In the genomic region with DNA sequence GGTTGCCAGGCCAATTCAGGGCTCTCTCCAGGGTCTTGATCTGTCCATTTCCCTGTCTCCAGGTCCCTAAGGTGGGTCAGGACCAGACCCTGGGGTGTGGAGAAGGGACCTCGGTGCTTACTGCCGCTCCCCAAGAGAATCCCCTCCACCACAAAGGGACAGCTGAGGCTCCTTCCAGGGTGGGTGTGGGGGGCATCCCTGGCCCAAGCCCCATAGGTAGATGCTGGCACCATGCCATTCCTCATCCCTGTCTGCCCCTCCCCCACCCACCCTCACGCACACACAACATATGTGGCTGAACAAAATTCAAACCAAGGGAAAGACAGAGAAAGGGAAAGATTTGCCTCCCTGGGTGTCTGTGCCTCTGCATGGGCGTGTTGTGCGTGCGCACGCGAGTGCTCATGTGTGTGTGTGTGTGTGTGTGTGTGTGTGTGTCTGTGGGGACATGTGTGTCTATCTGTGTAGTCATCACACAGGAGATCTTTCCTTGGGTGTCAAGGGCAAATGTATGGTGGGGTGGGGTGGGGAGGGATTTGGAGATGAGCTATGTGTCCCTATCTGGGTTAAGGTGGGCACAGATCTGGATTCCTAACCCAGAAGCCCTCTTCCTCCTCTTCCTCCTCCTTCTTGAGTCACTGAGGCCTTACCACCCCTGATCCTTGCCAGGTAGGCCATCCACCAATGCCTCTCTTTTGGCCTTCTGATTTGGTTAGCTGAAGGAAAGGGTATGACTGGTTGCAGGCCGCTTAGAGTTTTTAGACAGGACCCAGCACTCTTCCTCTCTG, we compare ENCODE assay signal across 18 mouse cellular contexts. TPM values are rescaled to one million over a fixed set of nuclear protein-coding genes. Genes with fewer than 3 reads are reported as not detected.
DNase-seq lines count a peak whose midpoint lies in the region; ATAC-seq and TF ChIP-seq lines count a peak whose summit lies in the region.
"Had no signal": no experiment of that assay in that cellular context is flagged by ENCODE, and none has a peak within 500 bp of the region (broad histone marks: within the 10 kb centered on the region; RNA-seq: fewer than 3 reads in every experiment).

No protein-coding gene starts in this region.

- peak; percentile 20 for DNase-seq in midbrain, embryonic 10.5 days (ENCODE audit: low spot score)
- DNase-seq in midbrain, postnatal 0 days (ENCODE audit: low spot score), result no peak
- peak; percentile 15 for DNase-seq in forebrain, embryonic 10.5 days (ENCODE audit: extremely low spot score, low spot score)
- no peak for DNase-seq in hindbrain, postnatal 0 days (ENCODE audit: low spot score)
- DNase-seq in frontal cortex, postnatal 36 days (ENCODE audit: low spot score in 2 of 2), result no peak
- DNase-seq: embryo, embryonic 11 days; liver; lung, embryonic 14.5 days had no signal

- ATAC-seq in midbrain, postnatal 0 days (ENCODE audit: low FRiP score), result no peak
- ATAC-seq in hindbrain, postnatal 0 days, result 0 out of 2 replicates have a peak, but pooled peaks have one; percentile 16
- peak; percentile 16; the same call in 1 of the 2 replicates for ATAC-seq in neural tube, embryonic 15.5 days (ENCODE audit: low FRiP score)
- ATAC-seq in heart, embryonic 11.5 days (replicated peaks; ENCODE audit: insufficient number of reproducible peaks, low FRiP score, low TSS enrichment), result no peak
- ATAC-seq: CD4-positive, CD25-positive, alpha-beta regulatory T cell, adult 4 months; inflammation-experienced regulatory T-cells, adult 6 months had no signal

- H3K27ac ChIP-seq in midbrain, embryonic 10.5 days (replicated peaks), result no peak overlapping the region
- no peak overlapping the region for H3K27ac ChIP-seq in midbrain, postnatal 0 days (ENCODE audit: low read depth, low read length)
- H3K27ac ChIP-seq in forebrain, embryonic 10.5 days, result 0 out of 2 replicates have a peak overlapping the region, but pooled peaks have one; percentile 11
- H3K27ac ChIP-seq in hindbrain, postnatal 0 days, result peak overlapping the region; percentile 89
- peak overlapping the region; percentile 76 for H3K27ac ChIP-seq in neural tube, embryonic 15.5 days (replicated peaks)
- no peak overlapping the region for H3K27ac ChIP-seq in heart, embryonic 11.5 days (ENCODE audit: low read depth, low read length)
- H3K27ac ChIP-seq: heart, embryonic 13.5 days had no signal

- H3K4me3 ChIP-seq in midbrain, embryonic 10.5 days, result no peak overlapping the region
- no peak overlapping the region for H3K4me3 ChIP-seq in midbrain, postnatal 0 days (ENCODE audit: low read depth, low read length)
- no peak overlapping the region for H3K4me3 ChIP-seq in forebrain, embryonic 10.5 days
- no peak overlapping the region for H3K4me3 ChIP-seq in hindbrain, postnatal 0 days (ENCODE audit: low read length)
- H3K4me3 ChIP-seq in neural tube, embryonic 15.5 days (replicated peaks), result 0 out of 2 replicates have a peak overlapping the region, but pooled peaks have one; percentile 43
- H3K4me3 ChIP-seq in heart, embryonic 11.5 days (ENCODE audit: low read depth, low read length), result no peak overlapping the region
- H3K4me3 ChIP-seq: heart, embryonic 13.5 days had no signal

- WGBS in midbrain, embryonic 10.5 days, result 30% methylated on average over 9 of the region's 9 CpGs
- 47% methylated on average over 8 of the region's 9 CpGs for WGBS in midbrain, postnatal 0 days
- 33% methylated on average over 9 of the region's 9 CpGs for whole genome bisulfite sequencing in forebrain, embryonic 10.5 days
- 23% methylated on average over 9 of the region's 9 CpGs for WGBS in hindbrain, postnatal 0 days
- WGBS in neural tube, embryonic 15.5 days, result 32% methylated on average over 9 of the region's 9 CpGs
- WGBS in heart, embryonic 11.5 days (ENCODE audit: insufficient replicate concordance), result 34% methylated on average over 9 of the region's 9 CpGs

- H3K27me3 ChIP-seq in midbrain, embryonic 10.5 days (ENCODE audit: low read depth, poor library complexity, severe bottlenecking), result peaks cover 100% of the 10 kb centered on the region
- H3K27me3 ChIP-seq in midbrain, postnatal 0 days (ENCODE audit: insufficient read depth, low read length), result peaks cover 79% of the 10 kb centered on the region
- peaks cover 100% of the 10 kb centered on the region for H3K27me3 ChIP-seq in forebrain, embryonic 10.5 days (ENCODE audit: poor library complexity, severe bottlenecking)
- H3K27me3 ChIP-seq in hindbrain, postnatal 0 days (ENCODE audit: insufficient read depth, low read length), result peaks cover 35% of the 10 kb centered on the region
- peaks cover 94% of the 10 kb centered on the region for H3K27me3 ChIP-seq in neural tube, embryonic 15.5 days (replicated peaks)
- peaks cover 97% of the 10 kb centered on the region for H3K27me3 ChIP-seq in heart, embryonic 11.5 days (ENCODE audit: control insufficient read depth, insufficient read depth, low read length)

- H3K4me1 ChIP-seq in midbrain, embryonic 10.5 days, result peaks cover 49% of the 10 kb centered on the region
- H3K4me1 ChIP-seq in midbrain, postnatal 0 days (ENCODE audit: insufficient read depth, low read length), result no peaks in the 10 kb centered on the region; the same call in 1 of the 2 replicates
- peaks cover 38% of the 10 kb centered on the region for H3K4me1 ChIP-seq in forebrain, embryonic 10.5 days
- H3K4me1 ChIP-seq in hindbrain, postnatal 0 days (ENCODE audit: insufficient read depth, low read length), result peaks cover 12% of the 10 kb centered on the region
- peaks cover 45% of the 10 kb centered on the region for H3K4me1 ChIP-seq in neural tube, embryonic 15.5 days
- H3K4me1 ChIP-seq in heart, embryonic 11.5 days (ENCODE audit: control insufficient read depth, insufficient read depth, low read length), result peaks cover 29% of the 10 kb centered on the region

- no peak overlapping the region for H3K9ac ChIP-seq in midbrain, postnatal 0 days (replicated peaks; ENCODE audit: low read length, poor library complexity, severe bottlenecking)
- no peak overlapping the region for H3K9ac ChIP-seq in hindbrain, postnatal 0 days (replicated peaks; ENCODE audit: low read length)
- H3K9ac ChIP-seq in neural tube, embryonic 15.5 days (replicated peaks), result no peak overlapping the region
- H3K9ac ChIP-seq in heart, embryonic 11.5 days (ENCODE audit: low read depth, low read length), result no peak overlapping the region
- H3K9ac ChIP-seq: heart, embryonic 13.5 days; lung, embryonic 14.5 days had no signal

- no peaks in the 10 kb centered on the region for H3K9me3 ChIP-seq in midbrain, embryonic 10.5 days (replicated peaks)
- no peaks in the 10 kb centered on the region for H3K9me3 ChIP-seq in midbrain, postnatal 0 days (ENCODE audit: low read length)
- no peaks in the 10 kb centered on the region for H3K9me3 ChIP-seq in forebrain, embryonic 10.5 days
- H3K9me3 ChIP-seq in hindbrain, postnatal 0 days (ENCODE audit: low read length), result no peaks in the 10 kb centered on the region
- no peaks in the 10 kb centered on the region for H3K9me3 ChIP-seq in neural tube, embryonic 15.5 days (replicated peaks)
- H3K9me3 ChIP-seq in heart, embryonic 11.5 days (replicated peaks; ENCODE audit: control insufficient read depth, low read length), result no peaks in the 10 kb centered on the region
- H3K9me3 ChIP-seq: heart, embryonic 13.5 days had no signal

- H3K36me3 ChIP-seq in midbrain, embryonic 10.5 days, result no peaks in the 10 kb centered on the region
- no peaks in the 10 kb centered on the region for H3K36me3 ChIP-seq in midbrain, postnatal 0 days (ENCODE audit: insufficient read depth, low read length)
- no peaks in the 10 kb centered on the region for H3K36me3 ChIP-seq in forebrain, embryonic 10.5 days (replicated peaks)
- no peaks in the 10 kb centered on the region for H3K36me3 ChIP-seq in hindbrain, postnatal 0 days (ENCODE audit: insufficient read depth, low read length)
- H3K36me3 ChIP-seq in neural tube, embryonic 15.5 days, result no peaks in the 10 kb centered on the region
- no peaks in the 10 kb centered on the region for H3K36me3 ChIP-seq in heart, embryonic 11.5 days (ENCODE audit: control insufficient read depth, insufficient read depth, low read length)
- H3K36me3 ChIP-seq: heart, embryonic 13.5 days had no signal

- no peak for TF ChIP-seq CTCF in midbrain, postnatal 0 days (IDR thresholded peaks at IDR 0.05)
- TF ChIP-seq CTCF in hindbrain, postnatal 0 days (IDR thresholded peaks at IDR 0.05; ENCODE audit: low read depth), result no peak

- no peak overlapping the region for H3K4me2 ChIP-seq in midbrain, postnatal 0 days (ENCODE audit: low read depth, low read length, poor library complexity, severe bottlenecking)
- peak overlapping the region; percentile 58 for H3K4me2 ChIP-seq in hindbrain, postnatal 0 days (ENCODE audit: low read depth, low read length)
- H3K4me2 ChIP-seq in neural tube, embryonic 15.5 days, result peak overlapping the region; percentile 47
- H3K4me2 ChIP-seq in heart, embryonic 11.5 days, result no peak overlapping the region
- H3K4me2 ChIP-seq: heart, embryonic 13.5 days; lung, embryonic 14.5 days had no signal

RNA-seq across cellular contexts. Expression of a gene that starts 0.7 kb away (rescaled TPM):
- polyA plus RNA-seq in midbrain, embryonic 10.5 days (2016; fragmentation: Nextera tagmentation; extraction: Ambion mirVana), result 0.05 and 0.09 TPM in 2 replicates
- 11.6 and 24.4 TPM in 2 replicates for total RNA-seq in midbrain, postnatal 0 days (2014; rRNA removed)
- polyA plus RNA-seq in midbrain, postnatal 0 days (2015; fragmentation: Nextera tagmentation; extraction: Ambion mirVana), result 2.1 and 3.3 TPM in 2 replicates
- polyA plus RNA-seq in forebrain, embryonic 10.5 days (2016; fragmentation: Nextera tagmentation; extraction: Ambion mirVana), result 0.14 TPM in 1 of 2 replicates, not detected in the other
- total RNA-seq in hindbrain, postnatal 0 days (2014; rRNA removed), result 87.0 and 93.2 TPM in 2 replicates
- polyA plus RNA-seq in hindbrain, postnatal 0 days (2015; fragmentation: Nextera tagmentation; extraction: Ambion mirVana), result 30.7 and 34.3 TPM in 2 replicates
- polyA plus RNA-seq in neural tube, embryonic 15.5 days (2015; fragmentation: Nextera tagmentation; extraction: Ambion mirVana), result 13.7 and 16.3 TPM in 2 replicates
- polyA plus RNA-seq in heart, embryonic 11.5 days (2014; fragmentation: Nextera tagmentation; extraction: Ambion mirVana), result 0.07 and 0.13 TPM in 2 replicates
- total RNA-seq: gastrocnemius, adult 8-10 months; megakaryocyte progenitor cell, adult 5-6 weeks had no signal
- polyA plus RNA-seq: CD4-positive, CD25-positive, alpha-beta regulatory T cell, adult 4 months; heart, embryonic 13.5 days; inflammation-experienced regulatory T-cells, adult 6 months; kidney, embryonic 16.5 days; lung, embryonic 14.5 days; stomach, embryonic 16.5 days had no signal

RNA-seq across cellular contexts. Expression of a gene that starts 18.1 kb away (rescaled TPM):
- polyA plus RNA-seq in midbrain, embryonic 10.5 days (2016; fragmentation: Nextera tagmentation; extraction: Ambion mirVana), result 1.0 and 1.6 TPM in 2 replicates
- total RNA-seq in midbrain, postnatal 0 days (2014; rRNA removed), result 1.8 and 5.0 TPM in 2 replicates
- 4.2 and 5.3 TPM in 2 replicates for polyA plus RNA-seq in midbrain, postnatal 0 days (2015; fragmentation: Nextera tagmentation; extraction: Ambion mirVana)
- 0.23 and 0.41 TPM in 2 replicates for polyA plus RNA-seq in forebrain, embryonic 10.5 days (2016; fragmentation: Nextera tagmentation; extraction: Ambion mirVana)
- 1.3 and 3.5 TPM in 2 replicates for total RNA-seq in hindbrain, postnatal 0 days (2014; rRNA removed)
- 18.0 and 19.1 TPM in 2 replicates for polyA plus RNA-seq in hindbrain, postnatal 0 days (2015; fragmentation: Nextera tagmentation; extraction: Ambion mirVana)
- 2.5 and 3.7 TPM in 2 replicates for polyA plus RNA-seq in neural tube, embryonic 15.5 days (2015; fragmentation: Nextera tagmentation; extraction: Ambion mirVana)
- 13.6 and 15.3 TPM in 2 replicates for polyA plus RNA-seq in heart, embryonic 11.5 days (2014; fragmentation: Nextera tagmentation; extraction: Ambion mirVana)
- total RNA-seq: megakaryocyte progenitor cell, adult 5-6 weeks had no signal
- polyA plus RNA-seq: CD4-positive, CD25-positive, alpha-beta regulatory T cell, adult 4 months; inflammation-experienced regulatory T-cells, adult 6 months had no signal

RNA-seq across cellular contexts. Expression of a gene that starts 28.0 kb away (rescaled TPM):
- polyA plus RNA-seq in midbrain, embryonic 10.5 days (2016; fragmentation: Nextera tagmentation; extraction: Ambion mirVana), result 54.5 and 55.6 TPM in 2 replicates
- total RNA-seq in midbrain, postnatal 0 days (2014; rRNA removed), result 31.2 and 56.1 TPM in 2 replicates
- 23.8 and 28.2 TPM in 2 replicates for polyA plus RNA-seq in midbrain, postnatal 0 days (2015; fragmentation: Nextera tagmentation; extraction: Ambion mirVana)
- polyA plus RNA-seq in forebrain, embryonic 10.5 days (2016; fragmentation: Nextera tagmentation; extraction: Ambion mirVana), result 39.8 and 41.0 TPM in 2 replicates
- total RNA-seq in hindbrain, postnatal 0 days (2014; rRNA removed), result 44.0 and 52.4 TPM in 2 replicates
- polyA plus RNA-seq in hindbrain, postnatal 0 days (2015; fragmentation: Nextera tagmentation; extraction: Ambion mirVana), result 28.4 and 31.9 TPM in 2 replicates
- polyA plus RNA-seq in neural tube, embryonic 15.5 days (2015; fragmentation: Nextera tagmentation; extraction: Ambion mirVana), result 31.6 and 37.6 TPM in 2 replicates
- polyA plus RNA-seq in heart, embryonic 11.5 days (2014; fragmentation: Nextera tagmentation; extraction: Ambion mirVana), result 39.6 and 40.6 TPM in 2 replicates

RNA-seq across cellular contexts. Expression of a gene that starts 53.5 kb away (rescaled TPM):
- 0.19 TPM in 1 of 2 replicates, not detected in the other for polyA plus RNA-seq in midbrain, embryonic 10.5 days (2016; fragmentation: Nextera tagmentation; extraction: Ambion mirVana)
- not detected in 2 replicates for total RNA-seq in midbrain, postnatal 0 days (2014; rRNA removed)
- not detected in 2 replicates for polyA plus RNA-seq in midbrain, postnatal 0 days (2015; fragmentation: Nextera tagmentation; extraction: Ambion mirVana)
- 0.15 TPM in 1 of 2 replicates, not detected in the other for polyA plus RNA-seq in forebrain, embryonic 10.5 days (2016; fragmentation: Nextera tagmentation; extraction: Ambion mirVana)
- total RNA-seq in hindbrain, postnatal 0 days (2014; rRNA removed), result 0.26 and 4.4 TPM in 2 replicates
- polyA plus RNA-seq in hindbrain, postnatal 0 days (2015; fragmentation: Nextera tagmentation; extraction: Ambion mirVana), result not detected in 2 replicates
- polyA plus RNA-seq in neural tube, embryonic 15.5 days (2015; fragmentation: Nextera tagmentation; extraction: Ambion mirVana), result 1.4 and 1.7 TPM in 2 replicates
- polyA plus RNA-seq in heart, embryonic 11.5 days (2014; fragmentation: Nextera tagmentation; extraction: Ambion mirVana), result 149 and 151 TPM in 2 replicates
- total RNA-seq: megakaryocyte progenitor cell, adult 5-6 weeks had no signal
- polyA plus RNA-seq: CD4-positive, CD25-positive, alpha-beta regulatory T cell, adult 4 months; inflammation-experienced regulatory T-cells, adult 6 months; lung, embryonic 14.5 days had no signal

RNA-seq across cellular contexts. Expression of a gene that starts 56.1 kb away (rescaled TPM):
- polyA plus RNA-seq in midbrain, embryonic 10.5 days (2016; fragmentation: Nextera tagmentation; extraction: Ambion mirVana), result not detected in 2 replicates
- 1.1 and 4.3 TPM in 2 replicates for total RNA-seq in midbrain, postnatal 0 days (2014; rRNA removed)
- 3.4 and 3.9 TPM in 2 replicates for polyA plus RNA-seq in midbrain, postnatal 0 days (2015; fragmentation: Nextera tagmentation; extraction: Ambion mirVana)
- polyA plus RNA-seq in forebrain, embryonic 10.5 days (2016; fragmentation: Nextera tagmentation; extraction: Ambion mirVana), result not detected in 2 replicates
- 1.2 and 5.4 TPM in 2 replicates for total RNA-seq in hindbrain, postnatal 0 days (2014; rRNA removed)
- 5.4 and 5.5 TPM in 2 replicates for polyA plus RNA-seq in hindbrain, postnatal 0 days (2015; fragmentation: Nextera tagmentation; extraction: Ambion mirVana)
- polyA plus RNA-seq in neural tube, embryonic 15.5 days (2015; fragmentation: Nextera tagmentation; extraction: Ambion mirVana), result 2.2 and 2.9 TPM in 2 replicates
- polyA plus RNA-seq in heart, embryonic 11.5 days (2014; fragmentation: Nextera tagmentation; extraction: Ambion mirVana), result 3.9 and 4.8 TPM in 2 replicates
- total RNA-seq: layer of hippocampus, postnatal 36 days; megakaryocyte progenitor cell, adult 5-6 weeks had no signal
- polyA plus RNA-seq: CD4-positive, CD25-positive, alpha-beta regulatory T cell, adult 4 months; inflammation-experienced regulatory T-cells, adult 6 months; lung, embryonic 14.5 days had no signal

Comparison
In these comparisons a context has a peak if more than half of its experiments do, and no peak if none do; other contexts are left out.
1. DNase-seq: peak in midbrain, embryonic 10.5 days (single experiment) and forebrain, embryonic 10.5 days (single experiment); none in midbrain, postnatal 0 days (single experiment), hindbrain, postnatal 0 days (single experiment) and frontal cortex, postnatal 36 days (0 of 2).
2. H3K27ac ChIP-seq: peak in forebrain, embryonic 10.5 days (single experiment), hindbrain, postnatal 0 days (single experiment) and neural tube, embryonic 15.5 days (single experiment); none in midbrain, embryonic 10.5 days (single experiment), midbrain, postnatal 0 days (single experiment) and heart, embryonic 11.5 days (single experiment).
3. ATAC-seq: peak in hindbrain, postnatal 0 days (single experiment) and neural tube, embryonic 15.5 days (single experiment); none in midbrain, postnatal 0 days (single experiment) and heart, embryonic 11.5 days (single experiment).
4. H3K4me2 ChIP-seq: peak in hindbrain, postnatal 0 days (single experiment) and neural tube, embryonic 15.5 days (single experiment); none in midbrain, postnatal 0 days (single experiment) and heart, embryonic 11.5 days (single experiment).